Mouse (Mus musculus): Measurements from ENCODE around the gene Slc39a7. TPM values are rescaled to one million over a fixed set of nuclear protein-coding genes. Genes with fewer than 3 reads are reported as not detected.

Gene Slc39a7
- polyA plus RNA-seq (2014; fragmentation: Illumina TruSeq; extraction: RNeasy Lipid Tissue Mini Kit (QIAGEN cat#74804)): 1.2 TPM

GRCm38 (mm10) chr17:34031465-34032173, at the start of gene Slc39a7, which contains the start of gene Rxrb:
Slc39a7 (minus strand) TSS chr17:34031682.
Rxrb (plus strand) TSS chr17:34031812.

GRCm38 (mm10) chr17:34038878-34039561, 7.5 kb upstream of the Slc39a7 start, which contains the start of gene Col11a2:
Col11a2 (plus strand) TSS chr17:34039437.

GRCm38 (mm10) chr17:34027656-34028223, 3.7 kb downstream of the Slc39a7 start, which contains the start of gene H2-Ke6:
H2-Ke6 (minus strand) TSS chr17:34028060.

GRCm38 (mm10) chr17:34024317-34024821, 7.1 kb downstream of the Slc39a7 start, which contains the start of gene Ring1:
Ring1 (minus strand) TSS chr17:34024680.

GRCm38 (mm10) chr17:34000150-34000537, 31.3 kb downstream of the Slc39a7 start, which contains the start of gene H2-K1:
H2-K1 (minus strand) TSS chr17:34000347.

Other genes with a start within 250 kb of the Slc39a7 start
- gene Angptl4, start 249.9 kb downstream of the Slc39a7 start, polyA plus RNA-seq (2014; fragmentation: Illumina TruSeq; extraction: RNeasy Lipid Tissue Mini Kit (QIAGEN cat#74804)): 5.5 TPM
- gene Kank3, start 221.2 kb downstream of the Slc39a7 start, polyA plus RNA-seq (2014; fragmentation: Illumina TruSeq; extraction: RNeasy Lipid Tissue Mini Kit (QIAGEN cat#74804)): 5.6 TPM
- gene Rps28, start 207.1 kb downstream of the Slc39a7 start, polyA plus RNA-seq (2014; fragmentation: Illumina TruSeq; extraction: RNeasy Lipid Tissue Mini Kit (QIAGEN cat#74804)): 90.3 TPM
- gene Ndufa7, start 207.1 kb downstream of the Slc39a7 start, polyA plus RNA-seq (2014; fragmentation: Illumina TruSeq; extraction: RNeasy Lipid Tissue Mini Kit (QIAGEN cat#74804)): 14.1 TPM
- 9.6 TPM for gene Cd320, start 188.6 kb downstream of the Slc39a7 start, polyA plus RNA-seq (2014; fragmentation: Illumina TruSeq; extraction: RNeasy Lipid Tissue Mini Kit (QIAGEN cat#74804))
- not detected for gene Gm7029, start 157.8 kb downstream of the Slc39a7 start, polyA plus RNA-seq (2014; fragmentation: Illumina TruSeq; extraction: RNeasy Lipid Tissue Mini Kit (QIAGEN cat#74804))
- gene Kifc1, start 141.0 kb downstream of the Slc39a7 start, polyA plus RNA-seq (2014; fragmentation: Illumina TruSeq; extraction: RNeasy Lipid Tissue Mini Kit (QIAGEN cat#74804)): 4.2 TPM
- gene Platr17, start 126.5 kb downstream of the Slc39a7 start, polyA plus RNA-seq (2014; fragmentation: Illumina TruSeq; extraction: RNeasy Lipid Tissue Mini Kit (QIAGEN cat#74804)): not detected
- gene Daxx, start 122.3 kb downstream of the Slc39a7 start, polyA plus RNA-seq (2014; fragmentation: Illumina TruSeq; extraction: RNeasy Lipid Tissue Mini Kit (QIAGEN cat#74804)): 6.0 TPM
- 33.7 TPM for gene Tapbp, start 115.8 kb downstream of the Slc39a7 start, polyA plus RNA-seq (2014; fragmentation: Illumina TruSeq; extraction: RNeasy Lipid Tissue Mini Kit (QIAGEN cat#74804))
- gene Zbtb22, start 115.8 kb downstream of the Slc39a7 start, polyA plus RNA-seq (2014; fragmentation: Illumina TruSeq; extraction: RNeasy Lipid Tissue Mini Kit (QIAGEN cat#74804)): 1.7 TPM
- 1.9 TPM for gene Rgl2, start 102.1 kb downstream of the Slc39a7 start, polyA plus RNA-seq (2014; fragmentation: Illumina TruSeq; extraction: RNeasy Lipid Tissue Mini Kit (QIAGEN cat#74804))
- gene Pfdn6, start 91.3 kb downstream of the Slc39a7 start, polyA plus RNA-seq (2014; fragmentation: Illumina TruSeq; extraction: RNeasy Lipid Tissue Mini Kit (QIAGEN cat#74804)): 15.3 TPM
- gene Wdr46, start 91.0 kb downstream of the Slc39a7 start, polyA plus RNA-seq (2014; fragmentation: Illumina TruSeq; extraction: RNeasy Lipid Tissue Mini Kit (QIAGEN cat#74804)): 0.74 TPM
- gene B3galt4, start 80.2 kb downstream of the Slc39a7 start, polyA plus RNA-seq (2014; fragmentation: Illumina TruSeq; extraction: RNeasy Lipid Tissue Mini Kit (QIAGEN cat#74804)): 0.29 TPM
- gene Vps52, start 75.9 kb downstream of the Slc39a7 start, polyA plus RNA-seq (2014; fragmentation: Illumina TruSeq; extraction: RNeasy Lipid Tissue Mini Kit (QIAGEN cat#74804)): 3.7 TPM
- 24.9 TPM for gene Rps18, start 75.7 kb downstream of the Slc39a7 start, polyA plus RNA-seq (2014; fragmentation: Illumina TruSeq; extraction: RNeasy Lipid Tissue Mini Kit (QIAGEN cat#74804))
- gene H2-K1, start 31.3 kb downstream of the Slc39a7 start, polyA plus RNA-seq (2014; fragmentation: Illumina TruSeq; extraction: RNeasy Lipid Tissue Mini Kit (QIAGEN cat#74804)): 77.3 TPM
- 1.5 TPM for gene Ring1, start 7.0 kb downstream of the Slc39a7 start, polyA plus RNA-seq (2014; fragmentation: Illumina TruSeq; extraction: RNeasy Lipid Tissue Mini Kit (QIAGEN cat#74804))
- gene H2-Ke6, start 3.6 kb downstream of the Slc39a7 start, polyA plus RNA-seq (2014; fragmentation: Illumina TruSeq; extraction: RNeasy Lipid Tissue Mini Kit (QIAGEN cat#74804)): not detected
- gene Rxrb, start 130 bp upstream of the Slc39a7 start, polyA plus RNA-seq (2014; fragmentation: Illumina TruSeq; extraction: RNeasy Lipid Tissue Mini Kit (QIAGEN cat#74804)): 1.2 TPM
- gene Col11a2, start 7.8 kb upstream of the Slc39a7 start, polyA plus RNA-seq (2014; fragmentation: Illumina TruSeq; extraction: RNeasy Lipid Tissue Mini Kit (QIAGEN cat#74804)): not detected
- gene H2-Oa, start 60.7 kb upstream of the Slc39a7 start, polyA plus RNA-seq (2014; fragmentation: Illumina TruSeq; extraction: RNeasy Lipid Tissue Mini Kit (QIAGEN cat#74804)): not detected
- gene H2-DMa, start 87.9 kb upstream of the Slc39a7 start, polyA plus RNA-seq (2014; fragmentation: Illumina TruSeq; extraction: RNeasy Lipid Tissue Mini Kit (QIAGEN cat#74804)): not detected
- gene Brd2, start 91.0 kb upstream of the Slc39a7 start, polyA plus RNA-seq (2014; fragmentation: Illumina TruSeq; extraction: RNeasy Lipid Tissue Mini Kit (QIAGEN cat#74804)): 266 TPM
- gene H2-DMb2, start 111.6 kb upstream of the Slc39a7 start, polyA plus RNA-seq (2014; fragmentation: Illumina TruSeq; extraction: RNeasy Lipid Tissue Mini Kit (QIAGEN cat#74804)): 1.1 TPM
- gene H2-DMb1, start 121.4 kb upstream of the Slc39a7 start, polyA plus RNA-seq (2014; fragmentation: Illumina TruSeq; extraction: RNeasy Lipid Tissue Mini Kit (QIAGEN cat#74804)): 5.0 TPM
- 2.4 TPM for gene Tap1, start 155.9 kb upstream of the Slc39a7 start, polyA plus RNA-seq (2014; fragmentation: Illumina TruSeq; extraction: RNeasy Lipid Tissue Mini Kit (QIAGEN cat#74804))
- gene Psmb9, start 156.1 kb upstream of the Slc39a7 start, polyA plus RNA-seq (2014; fragmentation: Illumina TruSeq; extraction: RNeasy Lipid Tissue Mini Kit (QIAGEN cat#74804)): 2.2 TPM
- 0.83 TPM for gene Psmb8, start 166.0 kb upstream of the Slc39a7 start, polyA plus RNA-seq (2014; fragmentation: Illumina TruSeq; extraction: RNeasy Lipid Tissue Mini Kit (QIAGEN cat#74804))
- not detected for gene Tap2, start 171.8 kb upstream of the Slc39a7 start, polyA plus RNA-seq (2014; fragmentation: Illumina TruSeq; extraction: RNeasy Lipid Tissue Mini Kit (QIAGEN cat#74804))
- gene H2-Ob, start 207.2 kb upstream of the Slc39a7 start, polyA plus RNA-seq (2014; fragmentation: Illumina TruSeq; extraction: RNeasy Lipid Tissue Mini Kit (QIAGEN cat#74804)): 3.7 TPM
- 33.0 TPM for gene H2-Ab1, start 226.0 kb upstream of the Slc39a7 start, polyA plus RNA-seq (2014; fragmentation: Illumina TruSeq; extraction: RNeasy Lipid Tissue Mini Kit (QIAGEN cat#74804))

Data from ovary, adult 10 weeks (tissue).